Mouse (Mus musculus) stomach, postnatal 0 days (tissue): Measurements from ENCODE around the gene Zfp553.

ENCODE experiments used
- CTCF ChIP-seq: IDR thresholded peaks from 2 replicates; pipeline ENCODE4 v1.5.1; 2016; ENCODE audit warnings: antibody characterized with exemption, low read depth, mild to moderate bottlenecking, moderate library complexity
- EP300 ChIP-seq: optimal IDR thresholded peaks from 2 replicates; pipeline ENCODE3; 2016; ENCODE audit warnings: antibody characterized with exemption

- TF ChIP-seq CTCF, result no peak
- TF ChIP-seq EP300, result no peak
Observed at GRCm38 (mm10) chr7:127256518-127256917, 23.7 kb downstream of the Zfp553 start.
